Mouse (Mus musculus): ENCODE measurements around the gene Josd2.

DNA sequence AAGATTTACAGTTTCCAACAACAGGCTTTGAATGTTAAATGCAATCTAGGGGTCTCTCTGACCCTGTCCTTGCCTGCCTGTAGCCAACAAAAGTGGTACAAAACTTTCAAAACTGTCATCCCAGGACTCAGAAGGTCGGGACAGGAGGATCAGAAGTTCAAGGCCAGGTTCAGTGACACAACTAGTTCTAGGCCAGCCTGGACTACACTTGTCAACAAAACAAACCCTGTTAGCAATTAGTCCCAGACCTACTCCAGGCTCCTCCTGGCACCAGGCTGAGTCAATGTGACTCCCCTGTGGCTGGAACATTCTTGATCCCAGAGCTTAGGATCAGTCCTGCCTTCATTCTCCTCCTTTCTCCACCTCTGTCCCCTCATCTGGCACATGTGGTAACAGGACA is 31.1 kb downstream of the Josd2 start:
- TF ChIP-seq CTCF (IDR thresholded peaks at IDR 0.05; ENCODE audit: borderline replicate concordance, insufficient read depth, low read depth, low read length), result no peak
- TF ChIP-seq POLR2A (IDR thresholded peaks at IDR 0.05; ENCODE audit: borderline replicate concordance, insufficient read depth, low read length), result no peak

Measured in cerebellum, adult 2 months (tissue).